Mouse (Mus musculus): Measurements from ENCODE around the gene Eomes.

DNA sequence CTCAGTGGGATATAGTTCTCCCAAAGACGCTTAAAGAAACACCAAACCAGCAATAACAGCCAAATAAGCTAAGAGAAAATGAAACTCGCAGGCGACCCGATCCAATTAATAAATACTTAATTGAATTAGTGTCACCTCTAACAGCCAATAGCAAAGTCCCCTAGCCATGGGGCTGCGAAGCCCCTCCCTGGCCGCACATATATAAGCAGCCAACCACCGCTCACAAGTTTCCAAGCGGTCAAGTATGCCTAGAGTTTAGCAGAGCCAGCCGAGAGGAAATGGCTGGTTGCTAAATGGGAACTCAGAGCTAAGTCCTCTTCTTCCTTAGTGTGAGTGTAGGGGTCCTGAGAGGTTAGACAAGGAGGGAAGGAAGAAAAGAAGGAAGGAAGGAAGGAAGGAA, at the start of gene Eomes:
- no peak for TF ChIP-seq CTCF (IDR thresholded peaks at IDR 0.05; ENCODE audit: extremely low read depth, insufficient read depth, insufficient read length, insufficient replicate concordance)
- no peak for TF ChIP-seq POLR2A (IDR thresholded peaks at IDR 0.05; ENCODE audit: low read depth, low read length)

Data from spleen, adult 2 months (tissue).